Mouse (Mus musculus): ENCODE measurements around the gene Igfbp4. TPM values are rescaled to one million over a fixed set of nuclear protein-coding genes. Genes with fewer than 3 reads are reported as not detected.

The Igfbp4 gene
- polyA plus RNA-seq, 1 experiment from 2014 or later: 467 TPM

- Histone ChIP-seq H3K36me3 (ENCODE audit: control insufficient read depth, insufficient read depth, low read length) (peaks cover 61% of the 10 kb centered on the region), H3K4me3 (ENCODE audit: low read depth, low read length) (no peak overlapping the region), H3K27me3 (replicated peaks; ENCODE audit: control insufficient read depth, insufficient read depth, low read length) (no peaks in the 10 kb centered on the region), H3K27ac (ENCODE audit: low read depth) (peak overlapping the region; percentile 85), H3K9me3 (ENCODE audit: control insufficient read depth, low read length) (no peaks in the 10 kb centered on the region), H3K4me1 (replicated peaks; ENCODE audit: control insufficient read depth, insufficient read depth, low read length) (peaks cover 46% of the 10 kb centered on the region), H3K4me2 (ENCODE audit: low read length) (peak overlapping the region; percentile 44), H3K9ac (ENCODE audit: low read length) (no peak overlapping the region)
- DNase-seq (ENCODE audit: low spot score): no peak
- 33% methylated on average over 5 of the region's 5 CpGs for WGBS
- ATAC-seq (replicated peaks; ENCODE audit: low FRiP score, low TSS enrichment, low read depth): peak; percentile 10; the same call in 1 of the 2 replicates
Measured at GRCm38 (mm10) chr11:99047120-99047519, 6.1 kb downstream of the Igfbp4 start.

GRCm38 (mm10) chr11:99047643-99048042, 6.6 kb downstream of the Igfbp4 start:
- DNase-seq (ENCODE audit: low spot score) (no peak), ATAC-seq (replicated peaks; ENCODE audit: low FRiP score, low TSS enrichment, low read depth) (0 out of 2 replicates have a peak, but pooled peaks have one; percentile 9)
- no peak overlapping the region for H3K4me3 ChIP-seq (ENCODE audit: low read depth, low read length)
- H3K4me1 ChIP-seq (replicated peaks; ENCODE audit: control insufficient read depth, insufficient read depth, low read length): peaks cover 46% of the 10 kb centered on the region
- WGBS: 47% methylated on average over 2 of the region's 2 CpGs
- H3K9ac ChIP-seq (ENCODE audit: low read length): no peak overlapping the region
- H3K4me2 ChIP-seq (ENCODE audit: low read length): peak overlapping the region; percentile 44
- no peaks in the 10 kb centered on the region for H3K27me3 ChIP-seq (replicated peaks; ENCODE audit: control insufficient read depth, insufficient read depth, low read length)
- peak overlapping the region; percentile 85 for H3K27ac ChIP-seq (ENCODE audit: low read depth)
- no peaks in the 10 kb centered on the region for H3K9me3 ChIP-seq (ENCODE audit: control insufficient read depth, low read length)
- H3K36me3 ChIP-seq (ENCODE audit: control insufficient read depth, insufficient read depth, low read length): peaks cover 66% of the 10 kb centered on the region

- Histone ChIP-seq H3K9ac (ENCODE audit: low read length) (no peak overlapping the region), H3K27me3 (replicated peaks; ENCODE audit: control insufficient read depth, insufficient read depth, low read length) (no peaks in the 10 kb centered on the region), H3K36me3 (ENCODE audit: control insufficient read depth, insufficient read depth, low read length) (peaks cover 28% of the 10 kb centered on the region), H3K9me3 (ENCODE audit: control insufficient read depth, low read length) (no peaks in the 10 kb centered on the region), H3K4me1 (replicated peaks; ENCODE audit: control insufficient read depth, insufficient read depth, low read length) (peaks cover 3% of the 10 kb centered on the region; the same call in 1 of the 2 replicates), H3K4me3 (ENCODE audit: low read depth, low read length) (no peak overlapping the region), H3K4me2 (ENCODE audit: low read length) (no peak overlapping the region), H3K27ac (ENCODE audit: low read depth) (peak overlapping the region; percentile 20; the same call in 1 of the 2 replicates)
- 40% methylated on average over 4 of the region's 4 CpGs for WGBS
- ATAC-seq (replicated peaks; ENCODE audit: low FRiP score, low TSS enrichment, low read depth): no peak
- DNase-seq (ENCODE audit: low spot score): no peak
Measured at GRCm38 (mm10) chr11:99055143-99055542, 14.1 kb downstream of the Igfbp4 start.

- Histone ChIP-seq H3K27ac (ENCODE audit: low read depth) (peak overlapping the region; percentile 20), H3K4me1 (replicated peaks; ENCODE audit: control insufficient read depth, insufficient read depth, low read length) (peaks cover 3% of the 10 kb centered on the region; the same call in 1 of the 2 replicates), H3K4me3 (ENCODE audit: low read depth, low read length) (no peak overlapping the region), H3K36me3 (ENCODE audit: control insufficient read depth, insufficient read depth, low read length) (peaks cover 22% of the 10 kb centered on the region), H3K9me3 (ENCODE audit: control insufficient read depth, low read length) (no peaks in the 10 kb centered on the region), H3K27me3 (replicated peaks; ENCODE audit: control insufficient read depth, insufficient read depth, low read length) (no peaks in the 10 kb centered on the region), H3K4me2 (ENCODE audit: low read length) (no peak overlapping the region), H3K9ac (ENCODE audit: low read length) (no peak overlapping the region)
- 18% methylated on average over 8 of the region's 8 CpGs for WGBS
- ATAC-seq (replicated peaks; ENCODE audit: low FRiP score, low TSS enrichment, low read depth) (no peak), DNase-seq (ENCODE audit: low spot score) (no peak)
Measured at GRCm38 (mm10) chr11:99055571-99056452, 14.8 kb downstream of the Igfbp4 start.

- Histone ChIP-seq H3K4me3 (ENCODE audit: low read depth, low read length) (no peak overlapping the region), H3K4me2 (ENCODE audit: low read length) (no peak overlapping the region), H3K27ac (ENCODE audit: low read depth) (no peak overlapping the region), H3K9me3 (ENCODE audit: control insufficient read depth, low read length) (no peaks in the 10 kb centered on the region), H3K9ac (ENCODE audit: low read length) (no peak overlapping the region), H3K36me3 (ENCODE audit: control insufficient read depth, insufficient read depth, low read length) (no peaks in the 10 kb centered on the region), H3K27me3 (replicated peaks; ENCODE audit: control insufficient read depth, insufficient read depth, low read length) (no peaks in the 10 kb centered on the region), H3K4me1 (replicated peaks; ENCODE audit: control insufficient read depth, insufficient read depth, low read length) (peaks cover 10% of the 10 kb centered on the region; the same call in 1 of the 2 replicates)
- WGBS: 79% methylated on average over 3 of the region's 3 CpGs
- no peak for DNase-seq (ENCODE audit: low spot score)
- ATAC-seq (replicated peaks; ENCODE audit: low FRiP score, low TSS enrichment, low read depth): no peak
Measured at GRCm38 (mm10) chr11:99060435-99060834, 19.4 kb downstream of the Igfbp4 start.

GRCm38 (mm10) chr11:99062661-99063060, 21.6 kb downstream of the Igfbp4 start:
- peaks cover 10% of the 10 kb centered on the region; the same call in 1 of the 2 replicates for H3K4me1 ChIP-seq (replicated peaks; ENCODE audit: control insufficient read depth, insufficient read depth, low read length)
- 80% methylated on average over 7 of the region's 7 CpGs for WGBS
- H3K27ac ChIP-seq (ENCODE audit: low read depth): no peak overlapping the region
- H3K36me3 ChIP-seq (ENCODE audit: control insufficient read depth, insufficient read depth, low read length): no peaks in the 10 kb centered on the region
- no peak for DNase-seq (ENCODE audit: low spot score)
- no peak overlapping the region for H3K4me3 ChIP-seq (ENCODE audit: low read depth, low read length)
- H3K4me2 ChIP-seq (ENCODE audit: low read length): no peak overlapping the region
- no peaks in the 10 kb centered on the region for H3K27me3 ChIP-seq (replicated peaks; ENCODE audit: control insufficient read depth, insufficient read depth, low read length)
- no peak for ATAC-seq (replicated peaks; ENCODE audit: low FRiP score, low TSS enrichment, low read depth)
- no peaks in the 10 kb centered on the region for H3K9me3 ChIP-seq (ENCODE audit: control insufficient read depth, low read length)
- H3K9ac ChIP-seq (ENCODE audit: low read length): no peak overlapping the region

- Histone ChIP-seq H3K4me3 (ENCODE audit: low read depth, low read length) (no peak overlapping the region), H3K9ac (ENCODE audit: low read length) (no peak overlapping the region), H3K4me2 (ENCODE audit: low read length) (no peak overlapping the region), H3K36me3 (ENCODE audit: control insufficient read depth, insufficient read depth, low read length) (no peaks in the 10 kb centered on the region), H3K9me3 (ENCODE audit: control insufficient read depth, low read length) (no peaks in the 10 kb centered on the region), H3K27me3 (replicated peaks; ENCODE audit: control insufficient read depth, insufficient read depth, low read length) (no peaks in the 10 kb centered on the region), H3K4me1 (replicated peaks; ENCODE audit: control insufficient read depth, insufficient read depth, low read length) (peaks cover 10% of the 10 kb centered on the region; the same call in 1 of the 2 replicates), H3K27ac (ENCODE audit: low read depth) (no peak overlapping the region)
- 37% methylated on average over 8 of the region's 8 CpGs for WGBS
- DNase-seq (ENCODE audit: low spot score) (peak; percentile 56), ATAC-seq (replicated peaks; ENCODE audit: low FRiP score, low TSS enrichment, low read depth) (no peak)
Measured at GRCm38 (mm10) chr11:99063406-99064131, 22.5 kb downstream of the Igfbp4 start.

GRCm38 (mm10) chr11:99065353-99065752, 24.3 kb downstream of the Igfbp4 start:
- DNase-seq (ENCODE audit: low spot score) (no peak), ATAC-seq (replicated peaks; ENCODE audit: low FRiP score, low TSS enrichment, low read depth) (no peak)
- Histone ChIP-seq H3K4me3 (ENCODE audit: low read depth, low read length) (no peak overlapping the region), H3K27me3 (replicated peaks; ENCODE audit: control insufficient read depth, insufficient read depth, low read length) (no peaks in the 10 kb centered on the region), H3K9me3 (ENCODE audit: control insufficient read depth, low read length) (no peaks in the 10 kb centered on the region), H3K9ac (ENCODE audit: low read length) (no peak overlapping the region), H3K36me3 (ENCODE audit: control insufficient read depth, insufficient read depth, low read length) (no peaks in the 10 kb centered on the region), H3K27ac (ENCODE audit: low read depth) (no peak overlapping the region), H3K4me1 (replicated peaks; ENCODE audit: control insufficient read depth, insufficient read depth, low read length) (peaks cover 10% of the 10 kb centered on the region; the same call in 1 of the 2 replicates), H3K4me2 (ENCODE audit: low read length) (no peak overlapping the region)
- 69% methylated on average over 3 of the region's 3 CpGs for WGBS

Measured in intestine, embryonic 14.5 days (tissue).